Mouse (Mus musculus) heart, postnatal 0 days (tissue): ENCODE data around the gene Krtap9-3.
"Not testable (repeated sequence)": the region's sequence is repeated elsewhere in the genome, so short reads cannot be mapped to it uniquely, and the experiment has no call there.

Experiments used
- CTCF ChIP-seq: IDR thresholded peaks from 2 replicates; pipeline ENCODE4 v1.5.1; 2016; ENCODE audit warnings: antibody characterized with exemption, control low read depth, low read depth
- EP300 ChIP-seq: IDR thresholded peaks from 2 replicates; pipeline ENCODE4 v1.6.1; 2016; ENCODE audit warnings: antibody characterized with exemption, low read depth

DNA sequence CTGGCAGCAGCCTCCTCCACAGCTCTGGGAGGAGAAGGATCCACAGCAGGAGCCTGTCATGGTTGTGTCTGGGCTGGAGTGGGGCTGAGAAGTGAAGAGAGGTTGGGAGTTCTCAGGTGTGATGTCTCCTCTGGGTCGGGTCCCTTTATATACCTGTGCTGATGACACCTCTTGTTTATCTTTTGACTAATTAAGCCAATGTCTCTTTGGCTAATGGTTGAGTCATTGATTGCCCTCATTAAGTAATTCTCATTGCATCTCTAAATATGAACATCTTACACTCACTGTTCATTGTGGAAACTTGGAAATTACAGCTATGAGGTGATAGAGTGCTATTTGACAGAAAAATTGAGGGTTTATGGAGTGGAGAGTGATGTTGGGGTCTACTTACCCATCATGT is 5.3 kb upstream of the Krtap9-3 start, which contains the start of gene Gm11938:
- TF ChIP-seq CTCF, EP300: not testable (repeated sequence)
